Mouse (Mus musculus) liver, adult 2 months (tissue): ENCODE measurements around the gene Kctd20.

Experiments
- CTCF ChIP-seq: fragments of 200-500 bp; IDR thresholded peaks from 2 replicates; pipeline ENCODE4 v1.5.1; 2011; ENCODE audit warnings: low read depth, low read length, control low read depth
- POLR2A ChIP-seq: fragments of 200-500 bp; IDR thresholded peaks from 2 replicates; pipeline ENCODE4 v1.6.1; 2011; ENCODE audit warnings: low read length, control low read depth; ENCODE audit not compliant: insufficient read depth; ENCODE audit errors: extremely low read depth

GRCm38 (mm10) chr17:28992105-28992504, 40.4 kb downstream of the Kctd20 start:
- TF ChIP-seq CTCF (no peak), POLR2A (no peak)
